Mouse (Mus musculus) liver, adult 2 months (tissue): ENCODE data around the gene Slk.

Experiments
- CTCF ChIP-seq: fragments of 200-500 bp; IDR thresholded peaks from 2 replicates; pipeline ENCODE4 v1.5.1; 2011; ENCODE audit warnings: low read depth, low read length, control low read depth
- POLR2A ChIP-seq: fragments of 200-500 bp; IDR thresholded peaks from 2 replicates; pipeline ENCODE4 v1.6.1; 2011; ENCODE audit warnings: low read length, control low read depth; ENCODE audit not compliant: insufficient read depth; ENCODE audit errors: extremely low read depth

GRCm38 (mm10) chr19:47579788-47580631 is 532 bp downstream of the Slk start:
- TF ChIP-seq CTCF (no peak), POLR2A (no peak)
